Mouse (Mus musculus): ENCODE data around the gene Ctps2. TPM values are rescaled to one million over a fixed set of nuclear protein-coding genes. Genes with fewer than 3 reads are reported as not detected.

The Ctps2 gene
- polyA plus RNA-seq, 1 experiment from 2014 or later = 106 TPM

- Histone ChIP-seq H3K9me3 (replicated peaks; ENCODE audit: control insufficient read depth, low read length, poor library complexity, severe bottlenecking) (no peaks in the 10 kb centered on the region), H3K4me3 (ENCODE audit: low read depth, low read length) (peak overlapping the region; percentile 59), H3K27me3 (ENCODE audit: control insufficient read depth, insufficient read depth, low read depth, low read length) (no peaks in the 10 kb centered on the region), H3K4me2 (ENCODE audit: low read length) (peak overlapping the region; percentile 63), H3K4me1 (ENCODE audit: control insufficient read depth, insufficient read depth, low read length) (peaks cover 4% of the 10 kb centered on the region; the same call in 1 of the 2 replicates), H3K9ac (ENCODE audit: low read depth, low read length) (peak overlapping the region; percentile 78), H3K27ac (ENCODE audit: low read length) (peak overlapping the region; percentile 83), H3K36me3 (ENCODE audit: control insufficient read depth, insufficient read depth, low read length) (no peaks in the 10 kb centered on the region)
- 31% methylated on average over 29 of the region's 29 CpGs for WGBS
- ATAC-seq = peak; percentile 78
These were observed 1.1 kb downstream of the Ctps2 start for GRCm38 (mm10) chrX:162902040-162902734.

GRCm38 (mm10) chrX:162907554-162907953 is 6.5 kb downstream of the Ctps2 start:
- Histone ChIP-seq H3K9me3 (replicated peaks; ENCODE audit: control insufficient read depth, low read length, poor library complexity, severe bottlenecking) (no peaks in the 10 kb centered on the region), H3K4me3 (ENCODE audit: low read depth, low read length) (no peak overlapping the region), H3K36me3 (ENCODE audit: control insufficient read depth, insufficient read depth, low read length) (no peaks in the 10 kb centered on the region), H3K27me3 (ENCODE audit: control insufficient read depth, insufficient read depth, low read depth, low read length) (no peaks in the 10 kb centered on the region), H3K4me2 (ENCODE audit: low read length) (no peak overlapping the region), H3K27ac (ENCODE audit: low read length) (no peak overlapping the region), H3K4me1 (ENCODE audit: control insufficient read depth, insufficient read depth, low read length) (peaks cover 4% of the 10 kb centered on the region; the same call in 1 of the 2 replicates), H3K9ac (ENCODE audit: low read depth, low read length) (no peak overlapping the region)
- WGBS = 69% methylated on average over 3 of the region's 3 CpGs
- ATAC-seq = no peak

- Histone ChIP-seq H3K9ac (ENCODE audit: low read depth, low read length) (no peak overlapping the region), H3K4me2 (ENCODE audit: low read length) (no peak overlapping the region), H3K36me3 (ENCODE audit: control insufficient read depth, insufficient read depth, low read length) (no peaks in the 10 kb centered on the region), H3K4me3 (ENCODE audit: low read depth, low read length) (no peak overlapping the region), H3K27ac (ENCODE audit: low read length) (no peak overlapping the region), H3K4me1 (ENCODE audit: control insufficient read depth, insufficient read depth, low read length) (no peaks in the 10 kb centered on the region), H3K9me3 (replicated peaks; ENCODE audit: control insufficient read depth, low read length, poor library complexity, severe bottlenecking) (no peaks in the 10 kb centered on the region), H3K27me3 (ENCODE audit: control insufficient read depth, insufficient read depth, low read depth, low read length) (no peaks in the 10 kb centered on the region)
- ATAC-seq = no peak
- WGBS = 98% methylated on average over 3 of the region's 3 CpGs
These were observed 12.6 kb downstream of the Ctps2 start for GRCm38 (mm10) chrX:162913651-162914050.

- H3K27me3 ChIP-seq (ENCODE audit: control insufficient read depth, insufficient read depth, low read depth, low read length) = no peaks in the 10 kb centered on the region
- no peak overlapping the region for H3K27ac ChIP-seq (ENCODE audit: low read length)
- no peak overlapping the region for H3K4me2 ChIP-seq (ENCODE audit: low read length)
- no peak overlapping the region for H3K4me3 ChIP-seq (ENCODE audit: low read depth, low read length)
- H3K9me3 ChIP-seq (replicated peaks; ENCODE audit: control insufficient read depth, low read length, poor library complexity, severe bottlenecking) = no peaks in the 10 kb centered on the region
- no peak overlapping the region for H3K9ac ChIP-seq (ENCODE audit: low read depth, low read length)
- WGBS = 42% methylated on average over 5 of the region's 5 CpGs
- no peaks in the 10 kb centered on the region for H3K36me3 ChIP-seq (ENCODE audit: control insufficient read depth, insufficient read depth, low read length)
- ATAC-seq = no peak
- H3K4me1 ChIP-seq (ENCODE audit: control insufficient read depth, insufficient read depth, low read length) = no peaks in the 10 kb centered on the region
These were observed 14.7 kb downstream of the Ctps2 start for GRCm38 (mm10) chrX:162915697-162916096.

DNA sequence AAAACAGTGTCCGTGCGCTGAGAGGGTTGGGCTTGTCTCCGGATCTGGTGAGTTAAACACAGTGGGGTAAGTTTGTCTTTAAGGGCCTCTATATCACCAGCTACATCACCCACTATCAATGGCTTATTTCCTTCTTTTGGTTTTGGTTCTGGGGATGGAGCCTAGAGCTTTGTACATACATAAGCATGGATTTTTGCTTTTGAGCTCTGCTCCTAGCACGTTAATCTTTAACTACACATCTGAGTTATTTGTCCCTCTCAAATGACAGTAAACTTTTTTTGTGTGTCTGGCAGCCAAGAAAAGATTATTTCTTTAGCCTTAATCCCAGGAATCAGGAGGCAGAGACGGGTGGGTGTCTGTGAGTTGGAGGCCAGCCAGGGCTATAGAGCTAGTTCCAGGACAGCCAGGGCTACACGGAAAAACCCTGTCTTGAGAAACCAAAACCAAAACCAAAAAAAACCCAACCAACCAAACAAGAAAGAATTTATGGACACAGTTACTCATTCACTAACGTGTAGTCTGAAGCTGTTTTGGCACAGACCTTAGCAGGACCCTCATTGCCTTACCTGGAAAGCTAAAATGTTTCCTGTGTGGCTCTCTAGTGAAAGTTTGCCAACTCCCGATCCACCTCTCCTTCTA is 20.6 kb downstream of the Ctps2 start:
- WGBS = 85% methylated on average over 8 of the region's 8 CpGs
- Histone ChIP-seq H3K36me3 (ENCODE audit: control insufficient read depth, insufficient read depth, low read length) (no peaks in the 10 kb centered on the region), H3K9me3 (replicated peaks; ENCODE audit: control insufficient read depth, low read length, poor library complexity, severe bottlenecking) (no peaks in the 10 kb centered on the region), H3K27ac (ENCODE audit: low read length) (no peak overlapping the region), H3K27me3 (ENCODE audit: control insufficient read depth, insufficient read depth, low read depth, low read length) (no peaks in the 10 kb centered on the region), H3K4me3 (ENCODE audit: low read depth, low read length) (no peak overlapping the region), H3K9ac (ENCODE audit: low read depth, low read length) (no peak overlapping the region), H3K4me1 (ENCODE audit: control insufficient read depth, insufficient read depth, low read length) (no peaks in the 10 kb centered on the region), H3K4me2 (ENCODE audit: low read length) (no peak overlapping the region)
- no peak for ATAC-seq

- Histone ChIP-seq H3K27me3 (ENCODE audit: control insufficient read depth, insufficient read depth, low read depth, low read length) (no peaks in the 10 kb centered on the region), H3K4me1 (ENCODE audit: control insufficient read depth, insufficient read depth, low read length) (no peaks in the 10 kb centered on the region), H3K27ac (ENCODE audit: low read length) (no peak overlapping the region), H3K9ac (ENCODE audit: low read depth, low read length) (no peak overlapping the region), H3K9me3 (replicated peaks; ENCODE audit: control insufficient read depth, low read length, poor library complexity, severe bottlenecking) (no peaks in the 10 kb centered on the region), H3K36me3 (ENCODE audit: control insufficient read depth, insufficient read depth, low read length) (peaks cover 8% of the 10 kb centered on the region; the same call in 1 of the 2 replicates), H3K4me3 (ENCODE audit: low read depth, low read length) (no peak overlapping the region), H3K4me2 (ENCODE audit: low read length) (no peak overlapping the region)
- 95% methylated on average over 2 of the region's 2 CpGs for WGBS
- ATAC-seq = no peak
These were observed 30.4 kb downstream of the Ctps2 start for GRCm38 (mm10) chrX:162931467-162931866.

GRCm38 (mm10) chrX:162942027-162942426 is 41.0 kb downstream of the Ctps2 start:
- H3K4me3 ChIP-seq (ENCODE audit: low read depth, low read length) = no peak overlapping the region
- H3K36me3 ChIP-seq (ENCODE audit: control insufficient read depth, insufficient read depth, low read length) = no peaks in the 10 kb centered on the region; the same call in 1 of the 2 replicates
- H3K27me3 ChIP-seq (ENCODE audit: control insufficient read depth, insufficient read depth, low read depth, low read length) = no peaks in the 10 kb centered on the region
- no peak for ATAC-seq
- H3K9ac ChIP-seq (ENCODE audit: low read depth, low read length) = no peak overlapping the region
- H3K4me1 ChIP-seq (ENCODE audit: control insufficient read depth, insufficient read depth, low read length) = no peaks in the 10 kb centered on the region
- no peak overlapping the region for H3K4me2 ChIP-seq (ENCODE audit: low read length)
- WGBS = 91% methylated on average over 1 of the region's 1 CpGs
- H3K9me3 ChIP-seq (replicated peaks; ENCODE audit: control insufficient read depth, low read length, poor library complexity, severe bottlenecking) = no peaks in the 10 kb centered on the region
- H3K27ac ChIP-seq (ENCODE audit: low read length) = no peak overlapping the region

- no peak overlapping the region for H3K4me3 ChIP-seq (ENCODE audit: low read depth, low read length)
- no peak overlapping the region for H3K9ac ChIP-seq (ENCODE audit: low read depth, low read length)
- no peaks in the 10 kb centered on the region for H3K4me1 ChIP-seq (ENCODE audit: control insufficient read depth, insufficient read depth, low read length)
- no peaks in the 10 kb centered on the region for H3K27me3 ChIP-seq (ENCODE audit: control insufficient read depth, insufficient read depth, low read depth, low read length)
- H3K27ac ChIP-seq (ENCODE audit: low read length) = no peak overlapping the region
- peak; percentile 64 for ATAC-seq
- H3K9me3 ChIP-seq (replicated peaks; ENCODE audit: control insufficient read depth, low read length, poor library complexity, severe bottlenecking) = no peaks in the 10 kb centered on the region
- no peaks in the 10 kb centered on the region for H3K36me3 ChIP-seq (ENCODE audit: control insufficient read depth, insufficient read depth, low read length)
- WGBS = 34% methylated on average over 3 of the region's 3 CpGs
- H3K4me2 ChIP-seq (ENCODE audit: low read length) = no peak overlapping the region
These were observed 48.9 kb downstream of the Ctps2 start for GRCm38 (mm10) chrX:162949811-162950439.

DNA sequence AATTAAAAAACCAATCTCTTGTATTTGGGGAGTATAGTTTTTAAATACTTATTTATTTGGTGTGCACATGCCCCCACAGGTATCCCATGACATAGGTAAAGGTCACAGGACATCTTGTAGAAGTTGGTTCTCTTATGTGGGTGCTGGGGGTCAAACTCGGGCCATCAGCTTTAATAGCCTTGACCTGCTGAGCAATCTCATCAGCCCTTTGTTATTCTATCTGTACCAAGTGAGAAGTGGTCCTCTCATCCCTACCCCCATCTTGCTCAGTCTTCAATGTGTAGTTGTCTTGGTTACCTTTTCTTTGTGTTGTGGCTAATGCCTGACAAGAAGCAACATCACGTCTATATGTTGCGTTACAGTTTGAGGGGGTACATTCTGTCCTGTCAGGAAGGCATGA is 56.9 kb downstream of the Ctps2 start:
- Histone ChIP-seq H3K4me2 (ENCODE audit: low read length) (no peak overlapping the region), H3K9ac (ENCODE audit: low read depth, low read length) (no peak overlapping the region), H3K27me3 (ENCODE audit: control insufficient read depth, insufficient read depth, low read depth, low read length) (no peaks in the 10 kb centered on the region), H3K4me1 (ENCODE audit: control insufficient read depth, insufficient read depth, low read length) (no peaks in the 10 kb centered on the region), H3K4me3 (ENCODE audit: low read depth, low read length) (no peak overlapping the region), H3K9me3 (replicated peaks; ENCODE audit: control insufficient read depth, low read length, poor library complexity, severe bottlenecking) (no peaks in the 10 kb centered on the region), H3K36me3 (ENCODE audit: control insufficient read depth, insufficient read depth, low read length) (no peaks in the 10 kb centered on the region), H3K27ac (ENCODE audit: low read length) (no peak overlapping the region)
- no peak for ATAC-seq
- WGBS = 82% methylated on average over 3 of the region's 3 CpGs
